Comparison of ENCODE assay signal across 7 mouse cellular contexts in the genomic region with DNA sequence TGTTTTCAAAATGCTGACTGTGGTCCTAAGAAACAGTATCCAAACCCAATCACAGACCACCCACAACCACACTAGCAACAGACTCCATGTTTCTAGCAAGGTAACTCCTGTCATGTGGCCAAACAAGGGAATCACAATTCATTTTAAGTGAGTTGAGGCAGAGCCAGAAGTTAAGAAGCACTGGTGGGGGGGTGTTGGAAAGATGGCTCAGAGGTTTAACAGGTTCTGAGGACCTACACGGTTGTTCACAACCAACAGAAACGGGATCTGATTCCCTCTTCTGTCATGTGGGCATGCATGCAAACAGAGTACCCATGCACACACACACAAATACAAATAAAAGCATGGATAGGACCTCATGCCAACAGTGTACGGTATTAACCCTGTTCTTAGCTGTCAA. TPM values are rescaled to one million over a fixed set of nuclear protein-coding genes. Genes with fewer than 3 reads are reported as not detected.
A peak's percentile ranks its signal among the peaks of the same experiment; 100 is the strongest.
DNase-seq lines count a peak whose midpoint lies in the region; ATAC-seq lines count a peak whose summit lies in the region.

No protein-coding gene starts in this region.

- no peaks in the 10 kb centered on the region for H3K27me3 ChIP-seq in lung, embryonic 16.5 days (ENCODE audit: control insufficient read depth, insufficient read depth, low read depth, low read length)
- no peaks in the 10 kb centered on the region for H3K27me3 ChIP-seq in embryonic facial prominence, embryonic 14.5 days (replicated peaks; ENCODE audit: control insufficient read depth, insufficient read depth, low read length)
- no peaks in the 10 kb centered on the region for H3K27me3 ChIP-seq in limb, embryonic 11.5 days (ENCODE audit: control insufficient read depth, insufficient read depth, low read length)
- no peaks in the 10 kb centered on the region for H3K27me3 ChIP-seq in stomach, embryonic 14.5 days (ENCODE audit: control insufficient read depth, insufficient read depth, low read length)

- H3K36me3 ChIP-seq in lung, embryonic 16.5 days (ENCODE audit: control insufficient read depth, insufficient read depth, low read length): peaks cover 28% of the 10 kb centered on the region
- H3K36me3 ChIP-seq in embryonic facial prominence, embryonic 14.5 days (ENCODE audit: control insufficient read depth, insufficient read depth, low read length): peaks cover 52% of the 10 kb centered on the region
- peaks cover 26% of the 10 kb centered on the region for H3K36me3 ChIP-seq in limb, embryonic 11.5 days (ENCODE audit: control insufficient read depth, insufficient read depth, low read length)
- H3K36me3 ChIP-seq in stomach, embryonic 14.5 days (ENCODE audit: control insufficient read depth, insufficient read depth, low read length): peaks cover 47% of the 10 kb centered on the region

- H3K4me1 ChIP-seq in lung, embryonic 16.5 days (replicated peaks; ENCODE audit: control insufficient read depth, insufficient read depth, low read length): peaks cover 11% of the 10 kb centered on the region
- 0 out of 2 replicates have a peak, but pooled peaks cover 8% of the 10 kb centered on the region for H3K4me1 ChIP-seq in embryonic facial prominence, embryonic 14.5 days (ENCODE audit: control insufficient read depth, insufficient read depth, low read length)
- peaks cover 12% of the 10 kb centered on the region for H3K4me1 ChIP-seq in limb, embryonic 11.5 days (ENCODE audit: control insufficient read depth, insufficient read depth, low read length)
- peaks cover 14% of the 10 kb centered on the region for H3K4me1 ChIP-seq in stomach, embryonic 14.5 days (ENCODE audit: control insufficient read depth, insufficient read depth, low read length)

- no peaks in the 10 kb centered on the region for H3K9me3 ChIP-seq in lung, embryonic 16.5 days (ENCODE audit: control insufficient read depth, low read length)
- H3K9me3 ChIP-seq in embryonic facial prominence, embryonic 14.5 days (ENCODE audit: control insufficient read depth, low read length): no peaks in the 10 kb centered on the region
- no peaks in the 10 kb centered on the region for H3K9me3 ChIP-seq in limb, embryonic 11.5 days (ENCODE audit: control insufficient read depth, low read length)
- no peaks in the 10 kb centered on the region for H3K9me3 ChIP-seq in stomach, embryonic 14.5 days (ENCODE audit: control insufficient read depth, low read depth, low read length)

- H3K4me3 ChIP-seq in lung, embryonic 16.5 days (ENCODE audit: low read length): peak overlapping the region; percentile 100
- H3K4me3 ChIP-seq in embryonic facial prominence, embryonic 14.5 days (ENCODE audit: low read depth, low read length): peak overlapping the region; percentile 98
- H3K4me3 ChIP-seq in limb, embryonic 11.5 days (ENCODE audit: low read depth, low read length): peak overlapping the region; percentile 99
- peak overlapping the region; percentile 71 for H3K4me3 ChIP-seq in stomach, embryonic 14.5 days (ENCODE audit: low read depth, low read length)

- peak overlapping the region; percentile 99 for H3K9ac ChIP-seq in lung, embryonic 16.5 days (ENCODE audit: low read length)
- peak overlapping the region; percentile 99 for H3K9ac ChIP-seq in embryonic facial prominence, embryonic 14.5 days (ENCODE audit: low read depth, low read length)
- peak overlapping the region; percentile 99 for H3K9ac ChIP-seq in limb, embryonic 11.5 days (ENCODE audit: low read length)
- peak overlapping the region; percentile 89 for H3K9ac ChIP-seq in stomach, embryonic 14.5 days (replicated peaks; ENCODE audit: low read depth, low read length)

- DNase-seq in lung, postnatal 14 days: no peak
- no peak for DNase-seq in embryonic facial prominence, embryonic 14.5 days (ENCODE audit: low spot score)
- DNase-seq in limb, embryonic 11.5 days (ENCODE audit: low spot score): no peak
- no peak for DNase-seq in right cerebral cortex, postnatal 10 days (ENCODE audit: low spot score in 2 of 2)
- DNase-seq in thymus, postnatal 36 days: no peak

- ATAC-seq in lung, embryonic 16.5 days (ENCODE audit: low read depth): no peak
- ATAC-seq in embryonic facial prominence, embryonic 14.5 days (ENCODE audit: low read depth): no peak
- no peak for ATAC-seq in limb, embryonic 11.5 days (ENCODE audit: insufficient number of reproducible peaks, low FRiP score, low TSS enrichment, low read depth)
- no peak for ATAC-seq in stomach, embryonic 14.5 days (ENCODE audit: insufficient number of reproducible peaks, insufficient read depth, low FRiP score, low read depth)

- 2% methylated on average over 3 of the region's 3 CpGs for WGBS in lung, embryonic 16.5 days
- 2% methylated on average over 3 of the region's 3 CpGs for WGBS in embryonic facial prominence, embryonic 14.5 days
- 4% methylated on average over 3 of the region's 3 CpGs for WGBS in limb, embryonic 11.5 days
- WGBS in stomach, embryonic 14.5 days: 0% methylated on average over 3 of the region's 3 CpGs

- H3K27ac ChIP-seq in lung, embryonic 16.5 days (ENCODE audit: low read length): no peak overlapping the region; the same call in 1 of the 2 replicates
- H3K27ac ChIP-seq in embryonic facial prominence, embryonic 14.5 days (replicated peaks; ENCODE audit: low read depth, low read length): no peak overlapping the region
- no peak overlapping the region for H3K27ac ChIP-seq in limb, embryonic 11.5 days (replicated peaks; ENCODE audit: low read depth, low read length)
- H3K27ac ChIP-seq in stomach, embryonic 14.5 days (ENCODE audit: low read length): no peak overlapping the region

- peak overlapping the region; percentile 91 for H3K4me2 ChIP-seq in lung, embryonic 16.5 days (ENCODE audit: low read depth, low read length)
- peak overlapping the region; percentile 85 for H3K4me2 ChIP-seq in embryonic facial prominence, embryonic 14.5 days (ENCODE audit: low read depth, low read length)
- H3K4me2 ChIP-seq in limb, embryonic 11.5 days (ENCODE audit: low read depth, severe bottlenecking): peak overlapping the region; percentile 78
- H3K4me2 ChIP-seq in stomach, embryonic 14.5 days (replicated peaks; ENCODE audit: low read depth, low read length): peak overlapping the region; percentile 97

RNA-seq across cellular contexts. Expression of a gene that starts 1.2 kb away (rescaled TPM):
- 458 and 506 TPM in 2 replicates for polyA plus RNA-seq in lung, embryonic 16.5 days (2015; fragmentation: Nextera tagmentation; extraction: Ambion mirVana)
- polyA plus RNA-seq in embryonic facial prominence, embryonic 14.5 days (2014; fragmentation: Nextera tagmentation; extraction: Ambion mirVana): 528 and 551 TPM in 2 replicates
- polyA plus RNA-seq in limb, embryonic 11.5 days (2014; fragmentation: Nextera tagmentation; extraction: Ambion mirVana): 529 and 535 TPM in 2 replicates
- 506 and 533 TPM in 2 replicates for polyA plus RNA-seq in stomach, embryonic 14.5 days (2014; fragmentation: Nextera tagmentation; extraction: Ambion mirVana)

RNA-seq across cellular contexts. Expression of a gene that starts 30.5 kb away (rescaled TPM):
- polyA plus RNA-seq in lung, embryonic 16.5 days (2015; fragmentation: Nextera tagmentation; extraction: Ambion mirVana): 40.8 and 41.0 TPM in 2 replicates
- polyA plus RNA-seq in embryonic facial prominence, embryonic 14.5 days (2014; fragmentation: Nextera tagmentation; extraction: Ambion mirVana): 47.2 and 48.0 TPM in 2 replicates
- 45.8 and 47.3 TPM in 2 replicates for polyA plus RNA-seq in limb, embryonic 11.5 days (2014; fragmentation: Nextera tagmentation; extraction: Ambion mirVana)
- 39.8 and 43.9 TPM in 2 replicates for polyA plus RNA-seq in stomach, embryonic 14.5 days (2014; fragmentation: Nextera tagmentation; extraction: Ambion mirVana)
